Mouse (Mus musculus): ENCODE results near the gene Olfr763.
"Not testable (repeated sequence)": the region's sequence is repeated elsewhere in the genome, so short reads cannot be mapped to it uniquely, and the experiment has no call there.

Gene Olfr763

GRCm38 (mm10) chr10:129010288-129010841 is at the start of gene Olfr763:
Gene Olfr763, plus strand, starts transcription at chr10:129010791.
- peak; percentile 51 for DNase-seq

- peak; percentile 41 for DNase-seq
Measured at GRCm38 (mm10) chr10:128964961-128965360, 45.6 kb upstream of the Olfr763 start.

- peak; percentile 39 for DNase-seq
Measured at GRCm38 (mm10) chr10:128965871-128966270, 44.7 kb upstream of the Olfr763 start.

GRCm38 (mm10) chr10:128968341-128968749 is 42.2 kb upstream of the Olfr763 start:
- DNase-seq = no peak

GRCm38 (mm10) chr10:128970740-128971250 is 39.8 kb upstream of the Olfr763 start:
- DNase-seq = peak; percentile 34

GRCm38 (mm10) chr10:128972841-128973240 is 37.8 kb upstream of the Olfr763 start:
- peak; percentile 7 for DNase-seq

- peak; percentile 60 for DNase-seq
Measured at GRCm38 (mm10) chr10:128976395-128976794, 34.2 kb upstream of the Olfr763 start.

GRCm38 (mm10) chr10:128977522-128978114 is 33.0 kb upstream of the Olfr763 start:
- peak; percentile 92 for DNase-seq

GRCm38 (mm10) chr10:128980644-128981365 is 29.8 kb upstream of the Olfr763 start:
- peak; percentile 63 for DNase-seq

- DNase-seq = peak; percentile 34
Measured at GRCm38 (mm10) chr10:128989131-128989530, 21.5 kb upstream of the Olfr763 start, which contains the start of gene Olfr9. Gene Olfr9, plus strand, starts transcription at chr10:128989431.

GRCm38 (mm10) chr10:128990129-128990850 is 20.3 kb upstream of the Olfr763 start:
- DNase-seq = peak; percentile 65

- peak; percentile 33 for DNase-seq
Measured at GRCm38 (mm10) chr10:128990994-128991393, 19.6 kb upstream of the Olfr763 start.

- peak; percentile 70 for DNase-seq
Measured at GRCm38 (mm10) chr10:128995796-128996195, 14.8 kb upstream of the Olfr763 start.

- peak; percentile 63 for DNase-seq
Measured at GRCm38 (mm10) chr10:128996523-128997040, 14.0 kb upstream of the Olfr763 start.

GRCm38 (mm10) chr10:129004032-129004920 is 6.3 kb upstream of the Olfr763 start:
- peak; percentile 66 for DNase-seq

GRCm38 (mm10) chr10:129011511-129011910 is 920 bp downstream of the Olfr763 start:
- DNase-seq = not testable (repeated sequence)

- no peak for DNase-seq
Measured at GRCm38 (mm10) chr10:129014477-129014876, 3.9 kb downstream of the Olfr763 start.

- no peak for DNase-seq
Measured at GRCm38 (mm10) chr10:129023319-129023718, 12.7 kb downstream of the Olfr763 start.

GRCm38 (mm10) chr10:129026018-129026662 is 15.5 kb downstream of the Olfr763 start:
- no peak for DNase-seq

- no peak for DNase-seq
Measured at GRCm38 (mm10) chr10:129028343-129028742, 17.8 kb downstream of the Olfr763 start.

GRCm38 (mm10) chr10:129039796-129040195 is 29.2 kb downstream of the Olfr763 start, which contains the start of gene Olfr764-ps1:
Gene Olfr764-ps1, minus strand, starts transcription at chr10:129039896.
- peak; percentile 43 for DNase-seq

Data from heart, adult 11 months (tissue).